Mouse (Mus musculus): ENCODE data around the gene Ren1. TPM values are rescaled to one million over a fixed set of nuclear protein-coding genes. Genes with fewer than 3 reads are reported as not detected.

The Ren1 gene
- polyA plus RNA-seq (2012; ENCODE audit: insufficient read depth, insufficient read length, missing spikeins) = not detected in 2 replicates

DNA sequence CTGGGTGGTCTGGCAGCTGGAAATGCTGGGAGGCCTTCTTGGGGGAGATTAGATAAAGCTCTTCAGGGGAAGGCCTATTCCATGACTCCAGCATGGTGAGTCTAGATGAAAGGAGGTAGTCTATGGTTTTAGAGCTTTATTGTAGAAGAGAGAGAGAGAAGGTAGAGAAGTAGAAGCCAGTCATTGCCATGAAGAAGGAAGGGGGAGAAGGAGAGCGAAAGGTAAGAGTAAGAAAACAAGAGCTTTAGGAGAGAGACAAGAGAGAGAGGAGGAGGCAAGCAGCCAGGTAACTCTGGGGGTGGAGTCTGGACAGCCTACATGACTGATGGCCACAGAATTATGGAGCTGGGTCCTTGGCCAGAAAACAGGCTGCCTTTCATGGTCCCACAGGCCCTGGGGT lies at the start of gene Ren1:
Gene Ren1 (plus strand): TSS at position 301 of the 400 bp plus-strand sequence.
- Histone ChIP-seq H3K4me1 (ENCODE audit: control insufficient read depth, insufficient read depth, insufficient read length, low read length) (no peaks in the 10 kb centered on the region), H3K27ac (replicated peaks; ENCODE audit: low read depth, low read length) (no peak within 1 kb of the TSS)

DNA sequence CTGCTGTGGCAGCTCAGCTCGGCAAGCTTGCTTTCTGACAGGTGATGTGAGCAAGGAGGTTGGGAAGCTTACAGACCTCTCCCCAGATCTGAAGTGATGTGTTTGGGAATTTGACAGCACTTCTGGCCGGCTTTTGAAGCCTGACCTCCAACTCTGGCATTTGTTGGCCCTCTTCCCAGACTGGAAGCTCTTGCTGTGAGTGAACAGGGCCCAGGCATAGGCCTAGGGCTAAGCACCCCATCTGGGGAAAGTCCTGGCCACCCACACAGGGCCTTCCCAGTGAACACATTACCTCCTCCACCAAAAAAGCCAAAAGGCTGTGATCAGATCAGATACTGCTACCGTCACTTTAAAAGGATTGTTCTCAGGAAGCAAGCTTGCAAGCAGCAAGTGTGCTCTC lies 47.8 kb upstream of the Ren1 start:
- H3K27ac ChIP-seq (replicated peaks; ENCODE audit: low read depth, low read length) = no peak overlapping the region
- H3K4me1 ChIP-seq (ENCODE audit: control insufficient read depth, insufficient read depth, insufficient read length, low read length) = no peaks in the 10 kb centered on the region
- no peak overlapping the region for H3K4me3 ChIP-seq (ENCODE audit: insufficient read depth, low read depth, low read length)

More for the DNA sequence above, at the start of gene Ren1:
- H3K4me3 ChIP-seq (ENCODE audit: insufficient read depth, low read depth, low read length) = no peak within 1 kb of the TSS

- H3K4me3 ChIP-seq (ENCODE audit: insufficient read depth, low read depth, low read length) = no peak overlapping the region
- H3K4me1 ChIP-seq (ENCODE audit: control insufficient read depth, insufficient read depth, insufficient read length, low read length) = no peaks in the 10 kb centered on the region
- H3K27ac ChIP-seq (replicated peaks; ENCODE audit: low read depth, low read length) = no peak overlapping the region
Measured at GRCm38 (mm10) chr1:133306842-133307241, 43.5 kb upstream of the Ren1 start.

- Histone ChIP-seq H3K4me3 (ENCODE audit: insufficient read depth, low read depth, low read length) (no peak overlapping the region), H3K27ac (replicated peaks; ENCODE audit: low read depth, low read length) (no peak overlapping the region), H3K4me1 (ENCODE audit: control insufficient read depth, insufficient read depth, insufficient read length, low read length) (no peaks in the 10 kb centered on the region)
Measured at GRCm38 (mm10) chr1:133307318-133307717, 43.0 kb upstream of the Ren1 start.

DNA sequence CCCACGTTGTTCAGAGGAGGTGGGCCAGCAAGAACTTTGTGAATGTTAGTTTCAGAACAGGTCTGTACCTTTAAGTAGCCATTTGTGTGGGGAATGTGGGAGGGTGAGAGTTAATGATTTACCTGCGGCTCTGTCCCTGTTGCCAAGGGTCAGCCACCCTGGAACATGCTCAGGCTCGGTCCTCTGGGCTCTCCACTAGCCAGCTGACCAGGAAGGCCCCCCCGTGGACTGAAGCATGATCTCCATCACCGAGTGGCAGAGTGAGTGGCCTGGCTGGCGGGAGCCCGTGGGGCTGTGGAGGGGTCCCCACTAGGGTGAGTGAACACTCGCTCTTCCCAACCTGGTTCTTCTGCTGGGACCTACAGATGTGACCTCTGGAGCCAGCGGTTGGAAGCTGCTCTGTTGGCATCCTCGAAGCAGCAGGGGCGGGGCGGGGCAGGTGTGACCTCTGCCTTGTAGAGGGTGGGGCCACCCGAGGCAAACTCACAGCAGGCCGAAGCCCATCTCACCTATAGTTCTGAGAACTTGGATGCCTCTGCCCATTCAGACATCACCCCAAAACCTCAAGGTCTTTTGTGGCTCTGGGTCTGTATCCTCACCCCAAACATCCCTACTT lies 40.5 kb upstream of the Ren1 start, which contains the start of gene Golt1a:
Gene Golt1a (plus strand): TSS at position 149 of the 616 bp plus-strand sequence.
- Histone ChIP-seq H3K4me1 (ENCODE audit: control insufficient read depth, insufficient read depth, insufficient read length, low read length) (no peaks in the 10 kb centered on the region), H3K4me3 (ENCODE audit: insufficient read depth, low read depth, low read length) (no peak within 1 kb of the TSS), H3K27ac (replicated peaks; ENCODE audit: low read depth, low read length) (no peak within 1 kb of the TSS)

- H3K4me1 ChIP-seq (ENCODE audit: control insufficient read depth, insufficient read depth, insufficient read length, low read length) = no peaks in the 10 kb centered on the region
- H3K4me3 ChIP-seq (ENCODE audit: insufficient read depth, low read depth, low read length) = no peak overlapping the region
- H3K27ac ChIP-seq (replicated peaks; ENCODE audit: low read depth, low read length) = no peak overlapping the region
Measured at GRCm38 (mm10) chr1:133311240-133311639, 39.1 kb upstream of the Ren1 start.

DNA sequence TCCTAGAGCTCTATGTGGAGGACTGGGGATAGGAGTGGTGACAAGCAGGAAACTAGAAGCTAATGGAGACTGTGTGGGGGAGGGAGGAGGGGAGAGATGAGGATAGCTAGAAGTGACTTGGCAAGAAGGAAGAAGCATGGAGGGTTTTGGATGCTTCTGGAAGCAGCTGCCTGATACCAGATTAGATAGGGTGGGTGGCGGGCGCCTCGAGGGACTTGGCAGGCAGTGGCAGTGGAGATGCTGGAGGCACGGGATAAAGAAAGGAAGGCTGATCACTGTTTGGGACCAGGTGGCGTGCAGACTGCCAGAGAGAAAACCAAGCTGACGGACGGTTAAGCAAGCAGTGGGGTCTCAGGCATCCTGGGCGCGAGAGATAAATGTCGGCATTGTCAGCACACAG lies 38.4 kb upstream of the Ren1 start:
- Histone ChIP-seq H3K4me3 (ENCODE audit: insufficient read depth, low read depth, low read length) (no peak overlapping the region), H3K4me1 (ENCODE audit: control insufficient read depth, insufficient read depth, insufficient read length, low read length) (no peaks in the 10 kb centered on the region)

GRCm38 (mm10) chr1:133314364-133314763 lies 35.9 kb upstream of the Ren1 start:
- H3K4me3 ChIP-seq (ENCODE audit: insufficient read depth, low read depth, low read length) = no peak overlapping the region
- H3K27ac ChIP-seq (replicated peaks; ENCODE audit: low read depth, low read length) = no peak overlapping the region
- H3K4me1 ChIP-seq (ENCODE audit: control insufficient read depth, insufficient read depth, insufficient read length, low read length) = no peaks in the 10 kb centered on the region

More for the DNA sequence above, 38.4 kb upstream of the Ren1 start:
- H3K27ac ChIP-seq (replicated peaks; ENCODE audit: low read depth, low read length) = no peak overlapping the region

DNA sequence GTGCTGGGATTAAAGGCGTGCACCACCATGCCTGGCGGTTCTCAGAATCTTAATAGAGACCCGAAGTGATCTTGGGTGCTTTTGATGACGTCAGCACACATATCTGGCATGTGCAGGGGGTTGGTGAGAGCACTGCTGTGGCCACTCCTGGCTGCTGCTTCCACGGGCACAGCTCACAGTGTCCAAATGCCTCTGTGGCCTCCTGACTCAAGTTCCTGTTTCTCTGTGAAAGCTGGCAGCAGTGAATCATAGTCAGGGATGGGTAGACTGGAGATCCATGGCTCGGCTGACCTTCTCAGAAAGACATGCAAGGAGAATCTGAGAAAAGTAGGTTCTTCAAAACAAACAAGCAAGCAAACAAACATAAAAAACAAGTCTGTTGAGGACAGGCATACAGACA lies 34.5 kb upstream of the Ren1 start:
- no peak overlapping the region for H3K4me3 ChIP-seq (ENCODE audit: insufficient read depth, low read depth, low read length)
- H3K4me1 ChIP-seq (ENCODE audit: control insufficient read depth, insufficient read depth, insufficient read length, low read length) = no peaks in the 10 kb centered on the region
- no peak overlapping the region for H3K27ac ChIP-seq (replicated peaks; ENCODE audit: low read depth, low read length)

GRCm38 (mm10) chr1:133316577-133316976 lies 33.7 kb upstream of the Ren1 start:
- Histone ChIP-seq H3K27ac (replicated peaks; ENCODE audit: low read depth, low read length) (no peak overlapping the region), H3K4me1 (ENCODE audit: control insufficient read depth, insufficient read depth, insufficient read length, low read length) (no peaks in the 10 kb centered on the region)

GRCm38 (mm10) chr1:133317149-133317548 lies 33.2 kb upstream of the Ren1 start:
- H3K27ac ChIP-seq (replicated peaks; ENCODE audit: low read depth, low read length) = no peak overlapping the region
- no peaks in the 10 kb centered on the region for H3K4me1 ChIP-seq (ENCODE audit: control insufficient read depth, insufficient read depth, insufficient read length, low read length)
- no peak overlapping the region for H3K4me3 ChIP-seq (ENCODE audit: insufficient read depth, low read depth, low read length)

More at GRCm38 (mm10) chr1:133316577-133316976, 33.7 kb upstream of the Ren1 start:
- no peak overlapping the region for H3K4me3 ChIP-seq (ENCODE audit: insufficient read depth, low read depth, low read length)

- no peak within 1 kb of the TSS for H3K4me3 ChIP-seq (ENCODE audit: insufficient read depth, low read depth, low read length)
- no peak within 1 kb of the TSS for H3K27ac ChIP-seq (replicated peaks; ENCODE audit: low read depth, low read length)
- no peaks in the 10 kb centered on the region for H3K4me1 ChIP-seq (ENCODE audit: control insufficient read depth, insufficient read depth, insufficient read length, low read length)
Measured at GRCm38 (mm10) chr1:133321267-133321925, 28.9 kb upstream of the Ren1 start, which contains the start of gene Kiss1. TSS of gene Kiss1 (plus strand) at chr1:133321875.

- H3K27ac ChIP-seq (replicated peaks; ENCODE audit: low read depth, low read length) = no peak overlapping the region
- H3K4me3 ChIP-seq (ENCODE audit: insufficient read depth, low read depth, low read length) = no peak overlapping the region
- no peaks in the 10 kb centered on the region for H3K4me1 ChIP-seq (ENCODE audit: control insufficient read depth, insufficient read depth, insufficient read length, low read length)
Measured at GRCm38 (mm10) chr1:133323333-133323732, 27.0 kb upstream of the Ren1 start.

DNA sequence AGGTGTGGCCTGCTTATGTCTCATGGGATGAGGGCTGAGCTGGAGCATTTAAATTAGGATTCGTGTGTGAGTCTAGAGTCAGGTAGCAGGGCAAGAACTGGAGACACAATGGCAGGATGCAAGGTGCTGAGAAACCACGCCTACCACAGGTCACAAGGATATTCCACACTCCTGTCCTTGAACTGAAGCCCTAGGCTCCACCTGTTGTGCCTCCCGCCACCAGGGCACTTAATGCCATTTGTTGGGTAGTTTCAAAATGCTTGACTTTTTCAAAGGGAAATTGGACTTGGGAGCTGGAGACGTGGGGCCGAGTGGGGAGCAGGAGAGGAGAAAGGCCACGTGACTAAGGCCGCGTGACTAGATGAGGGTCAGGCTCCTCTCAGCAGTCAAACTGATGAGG lies 24.4 kb upstream of the Ren1 start:
- no peak overlapping the region for H3K27ac ChIP-seq (replicated peaks; ENCODE audit: low read depth, low read length)
- no peaks in the 10 kb centered on the region for H3K4me1 ChIP-seq (ENCODE audit: control insufficient read depth, insufficient read depth, insufficient read length, low read length)
- no peak overlapping the region for H3K4me3 ChIP-seq (ENCODE audit: insufficient read depth, low read depth, low read length)

GRCm38 (mm10) chr1:133327094-133327493 lies 23.2 kb upstream of the Ren1 start:
- Histone ChIP-seq H3K4me1 (ENCODE audit: control insufficient read depth, insufficient read depth, insufficient read length, low read length) (no peaks in the 10 kb centered on the region), H3K27ac (replicated peaks; ENCODE audit: low read depth, low read length) (no peak overlapping the region), H3K4me3 (ENCODE audit: insufficient read depth, low read depth, low read length) (no peak overlapping the region)

GRCm38 (mm10) chr1:133328299-133328795 lies 22.0 kb upstream of the Ren1 start:
- no peak overlapping the region for H3K27ac ChIP-seq (replicated peaks; ENCODE audit: low read depth, low read length)
- no peak overlapping the region for H3K4me3 ChIP-seq (ENCODE audit: insufficient read depth, low read depth, low read length)
- H3K4me1 ChIP-seq (ENCODE audit: control insufficient read depth, insufficient read depth, insufficient read length, low read length) = no peaks in the 10 kb centered on the region
